Mouse (Mus musculus): ENCODE measurements around the gene Atg4d.
"Not testable (repeated sequence)": the region's sequence is repeated elsewhere in the genome, so short reads cannot be mapped to it uniquely, and the experiment has no call there.

Atg4d gene

DNA sequence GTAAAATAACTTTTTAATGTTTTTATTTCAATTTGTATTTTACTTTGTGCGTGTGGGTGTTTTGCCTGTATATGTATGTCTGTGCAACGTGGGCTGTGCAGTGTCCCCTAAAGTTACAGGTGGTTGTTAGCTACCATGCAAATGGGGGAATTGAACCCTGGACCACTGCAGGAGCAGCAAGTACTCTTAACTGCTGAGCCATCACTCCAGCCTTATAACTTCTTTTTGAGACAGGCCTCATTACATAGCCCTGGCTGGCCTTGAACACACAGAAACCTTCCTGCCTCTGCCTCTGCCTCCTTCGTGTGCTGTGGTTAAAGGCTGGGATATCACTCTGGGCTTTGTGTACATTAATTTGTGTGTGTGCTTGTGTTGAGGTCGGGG, 25.6 kb upstream of the Atg4d start:
- no peak for DNase-seq (ENCODE audit: low read depth, low spot score)

DNA sequence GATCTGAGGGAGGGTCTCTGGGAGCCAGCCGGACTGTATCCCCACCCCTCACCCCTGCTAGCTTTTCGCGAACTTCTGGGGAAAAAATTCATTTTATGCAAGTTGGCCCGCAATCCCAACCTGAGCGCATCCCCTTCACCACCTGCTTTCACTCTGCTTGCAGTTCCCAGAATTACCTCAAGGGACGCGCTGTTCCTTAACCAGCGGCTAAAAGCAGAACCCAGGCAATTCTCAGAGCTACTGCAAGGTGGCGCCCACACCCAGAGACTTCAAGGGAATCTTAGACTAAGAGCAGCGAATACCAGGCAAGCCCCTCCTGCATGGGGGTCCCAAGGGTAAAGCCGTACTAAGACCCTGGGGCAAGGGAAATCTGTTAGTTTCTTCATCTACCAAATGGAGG, 23.8 kb upstream of the Atg4d start:
- peak; percentile 90 for DNase-seq (ENCODE audit: low read depth, low spot score)

GRCm38 (mm10) chr9:21243826-21244427, 21.2 kb upstream of the Atg4d start:
- DNase-seq (ENCODE audit: low read depth, low spot score), result no peak

GRCm38 (mm10) chr9:21244428-21245112, 20.5 kb upstream of the Atg4d start:
- DNase-seq (ENCODE audit: low read depth, low spot score), result peak; percentile 39

DNA sequence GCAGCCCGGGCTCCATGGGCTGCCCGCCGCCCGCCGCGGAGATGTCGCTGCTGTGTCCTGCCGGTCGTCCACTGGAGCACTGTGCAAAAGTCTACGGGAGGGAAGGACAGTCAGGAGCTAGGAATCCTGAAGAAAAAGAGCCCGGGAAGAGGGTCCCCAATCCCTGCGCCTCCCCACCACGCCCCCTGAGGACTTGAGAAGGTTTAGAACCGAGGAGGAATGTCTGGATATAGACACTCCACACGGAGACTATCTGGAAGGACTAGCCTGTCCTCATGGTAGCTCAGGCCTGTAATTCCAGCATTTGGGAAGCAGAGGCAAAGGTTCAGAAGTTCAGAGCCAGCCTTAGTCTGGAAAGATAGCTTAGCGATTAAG, 20.0 kb upstream of the Atg4d start:
- no peak for DNase-seq (ENCODE audit: low read depth, low spot score)

DNA sequence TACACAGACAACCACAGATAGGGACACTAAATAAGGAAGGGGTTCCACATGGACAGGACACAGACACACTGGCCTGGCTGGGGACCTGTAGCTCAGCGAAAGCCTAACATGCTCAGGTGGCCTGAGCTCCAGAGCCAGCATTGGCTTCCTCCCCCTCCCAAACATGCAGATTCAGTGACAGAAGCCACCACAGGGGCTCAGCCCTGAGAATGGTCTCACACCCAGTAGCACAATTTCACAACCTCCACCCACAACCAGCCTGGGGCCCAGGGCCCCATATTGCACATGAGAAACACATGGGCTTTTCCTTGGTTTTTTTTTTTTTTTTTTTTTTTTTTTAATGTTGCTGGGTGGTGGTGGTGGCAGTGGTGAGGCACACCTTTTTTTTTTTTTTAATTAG, 18.8 kb upstream of the Atg4d start:
- no peak for DNase-seq (ENCODE audit: low read depth, low spot score)

GRCm38 (mm10) chr9:21248326-21248725, 16.8 kb upstream of the Atg4d start, which contains the start of gene S1pr5:
Gene S1pr5 (minus strand): TSS chr9:21248443.
- no peak for DNase-seq (ENCODE audit: low read depth, low spot score)

DNA sequence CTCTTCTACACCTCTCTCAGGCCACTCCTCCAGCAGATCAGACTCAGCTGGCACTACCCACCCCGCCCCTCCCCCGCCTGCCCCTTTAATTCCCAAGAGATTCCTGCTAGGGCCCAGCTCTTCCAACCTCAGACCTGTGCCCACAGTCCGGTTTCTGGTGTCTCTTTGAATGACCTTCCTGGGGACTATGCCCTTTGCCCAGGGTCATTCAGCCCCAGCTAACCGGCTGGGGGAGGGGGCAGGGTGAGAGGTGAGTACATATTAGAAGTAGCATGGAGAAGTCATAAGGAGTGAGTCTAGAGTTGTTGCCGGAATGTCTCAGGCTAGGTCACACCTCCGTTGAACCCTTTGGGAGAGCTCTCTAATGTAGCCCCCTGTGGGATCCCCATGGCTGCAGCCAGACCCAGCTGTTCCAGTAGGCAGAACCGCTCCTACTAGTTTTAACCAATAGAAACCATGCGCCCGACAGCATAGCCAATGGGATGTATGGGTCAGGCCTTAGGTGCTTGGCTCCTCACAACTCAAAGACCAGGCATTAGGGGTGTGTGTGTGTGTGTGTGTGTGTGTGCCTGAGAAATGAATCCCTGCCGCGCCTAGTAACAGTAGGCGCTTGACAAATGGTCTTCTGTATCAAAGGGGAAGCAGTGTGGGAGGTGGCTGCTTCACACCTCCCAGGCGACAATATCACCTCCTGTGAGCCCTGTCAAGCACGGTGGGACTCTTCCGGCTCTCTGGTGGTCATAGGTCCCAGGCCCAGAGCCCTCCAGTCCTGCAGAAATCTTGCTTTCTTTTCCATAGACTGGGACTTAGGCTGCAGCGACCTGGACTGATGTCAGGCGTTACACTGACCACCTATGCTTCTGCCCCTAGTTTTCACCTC, 15.2 kb upstream of the Atg4d start:
- DNase-seq (ENCODE audit: low read depth, low spot score), result no peak

GRCm38 (mm10) chr9:21250509-21250908, 14.6 kb upstream of the Atg4d start:
- no peak for DNase-seq (ENCODE audit: low read depth, low spot score)

- DNase-seq (ENCODE audit: low read depth, low spot score), result no peak
These were observed 13.9 kb upstream of the Atg4d start for GRCm38 (mm10) chr9:21251116-21251735.

- DNase-seq (ENCODE audit: low read depth, low spot score), result no peak
These were observed 10.4 kb upstream of the Atg4d start for GRCm38 (mm10) chr9:21254690-21255089.

- DNase-seq (ENCODE audit: low read depth, low spot score), result not testable (repeated sequence)
These were observed 8.7 kb upstream of the Atg4d start for GRCm38 (mm10) chr9:21256349-21256748.

- DNase-seq (ENCODE audit: low read depth, low spot score), result peak; percentile 48
These were observed 4.5 kb upstream of the Atg4d start for GRCm38 (mm10) chr9:21260491-21261040.

GRCm38 (mm10) chr9:21261831-21262230, 3.3 kb upstream of the Atg4d start:
- DNase-seq (ENCODE audit: low read depth, low spot score), result no peak

GRCm38 (mm10) chr9:21264272-21264999, 657 bp upstream of the Atg4d start:
- no peak for DNase-seq (ENCODE audit: low read depth, low spot score)

DNA sequence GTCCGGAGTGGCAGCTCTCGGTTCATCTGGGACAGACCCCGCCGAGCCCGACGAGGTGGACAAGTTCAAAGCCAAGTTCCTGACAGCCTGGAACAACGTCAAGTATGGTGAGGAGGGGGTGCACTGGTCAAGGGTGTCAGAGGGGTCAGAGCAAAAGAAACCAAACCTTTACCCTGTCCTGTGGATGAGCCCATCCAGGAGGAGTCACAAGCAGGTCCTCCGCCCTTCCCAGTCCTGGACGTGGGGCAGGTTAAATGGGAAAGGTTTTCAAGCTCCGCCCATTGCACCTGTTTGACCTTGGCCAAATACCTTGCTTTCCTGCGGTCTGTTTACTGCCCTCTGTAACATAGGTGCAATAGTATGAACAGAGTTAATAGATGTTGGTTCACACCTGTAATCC, 518 bp downstream of the Atg4d start:
- DNase-seq (ENCODE audit: low read depth, low spot score), result no peak

- DNase-seq (ENCODE audit: low read depth, low spot score), result no peak
These were observed 1.8 kb downstream of the Atg4d start for GRCm38 (mm10) chr9:21266889-21267288.

GRCm38 (mm10) chr9:21268305-21268704, 3.2 kb downstream of the Atg4d start:
- no peak for DNase-seq (ENCODE audit: low read depth, low spot score)

DNA sequence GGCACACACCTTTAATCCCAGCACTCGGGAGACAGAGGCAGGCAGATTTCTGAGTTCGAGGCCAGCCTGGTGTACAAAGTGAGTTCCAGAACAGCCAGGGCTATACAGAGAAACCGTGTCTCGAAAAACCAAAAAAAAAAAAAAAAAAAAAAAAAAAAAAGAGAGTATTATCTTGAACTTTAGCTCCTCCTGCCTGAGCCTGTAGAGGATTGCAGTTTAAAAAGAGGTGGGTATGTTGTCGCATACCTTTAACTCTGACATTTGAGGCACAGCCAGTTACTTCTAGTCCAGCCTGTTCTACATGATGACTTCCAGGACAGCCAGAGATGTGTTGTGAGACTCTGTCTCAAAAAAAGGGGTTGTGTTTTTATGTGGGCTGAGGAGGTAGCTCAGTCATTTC, 4.5 kb downstream of the Atg4d start:
- not testable (repeated sequence) for DNase-seq (ENCODE audit: low read depth, low spot score)

GRCm38 (mm10) chr9:21272391-21272790, 7.3 kb downstream of the Atg4d start:
- no peak for DNase-seq (ENCODE audit: low read depth, low spot score)

- no peak for DNase-seq (ENCODE audit: low read depth, low spot score)
These were observed 8.0 kb downstream of the Atg4d start for GRCm38 (mm10) chr9:21273094-21273493.

All from CD4-positive helper T cell, adult 2 months (primary cell).